In the genomic region with DNA sequence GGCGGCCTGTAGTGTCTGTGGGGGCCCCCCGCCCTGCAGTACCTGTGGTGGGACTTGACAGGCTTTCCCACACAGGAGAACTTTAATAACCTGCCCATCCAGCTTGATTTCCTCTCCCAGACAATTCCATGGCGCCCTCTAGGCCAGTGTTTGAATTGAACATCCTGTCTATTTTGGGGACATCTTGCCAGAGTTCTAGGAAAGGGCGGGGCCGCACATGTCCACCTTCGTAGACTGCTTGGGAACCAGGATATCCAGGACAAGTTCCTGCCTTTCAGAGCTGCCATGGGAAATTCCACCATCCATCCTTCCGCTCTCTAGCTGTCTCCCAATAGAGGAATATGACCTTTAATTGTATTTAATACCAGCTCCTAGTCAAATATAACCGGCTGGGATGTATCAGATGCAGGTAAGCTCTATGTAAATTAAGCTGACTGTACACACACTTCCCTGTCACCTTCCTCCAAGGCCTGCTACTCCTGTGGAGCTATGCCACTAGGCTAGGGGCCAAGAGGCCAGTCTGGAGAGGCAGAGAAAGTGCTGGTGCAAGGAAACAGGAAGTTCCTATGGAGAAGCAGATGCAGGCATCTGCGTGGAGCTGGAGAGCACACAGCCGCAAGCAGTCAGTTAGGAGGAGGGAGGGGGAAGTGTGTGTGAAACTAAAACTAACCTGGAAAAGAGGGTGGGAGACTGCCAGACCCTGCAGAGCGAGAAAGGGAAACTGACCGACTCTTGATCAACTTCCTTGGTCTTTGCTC, we compare ENCODE assay signal across 12 mouse cellular contexts. TPM values are rescaled to one million over a fixed set of nuclear protein-coding genes. Genes with fewer than 3 reads are reported as not detected.
DNase-seq lines count a peak whose midpoint lies in the region; ATAC-seq and TF ChIP-seq lines count a peak whose summit lies in the region.
"Had no signal": no experiment of that assay in that cellular context is flagged by ENCODE, and none has a peak within 500 bp of the region (broad histone marks: within the 10 kb centered on the region; RNA-seq: fewer than 3 reads in every experiment).

No protein-coding gene starts in this region.

- H3K9ac ChIP-seq in embryonic facial prominence, embryonic 11.5 days (replicated peaks; ENCODE audit: low read length), result no peak overlapping the region
- H3K9ac ChIP-seq in hindbrain, postnatal 0 days (replicated peaks; ENCODE audit: low read length), result no peak overlapping the region
- H3K9ac ChIP-seq: hindbrain, embryonic 15.5 days; midbrain, embryonic 15.5 days had no signal

- 74% methylated on average over 12 of the region's 12 CpGs for WGBS in embryonic facial prominence, embryonic 11.5 days
- WGBS in hindbrain, postnatal 0 days, result 87% methylated on average over 12 of the region's 12 CpGs

- peaks cover 1% of the 10 kb centered on the region; the same call in 1 of the 2 replicates for H3K4me1 ChIP-seq in embryonic facial prominence, embryonic 11.5 days (ENCODE audit: control insufficient read depth, insufficient read depth, low read length)
- H3K4me1 ChIP-seq in hindbrain, postnatal 0 days (ENCODE audit: insufficient read depth, low read length), result no peaks in the 10 kb centered on the region
- H3K4me1 ChIP-seq: hindbrain, embryonic 15.5 days; midbrain, embryonic 15.5 days had no signal

- ATAC-seq in embryonic facial prominence, embryonic 11.5 days (replicated peaks; ENCODE audit: insufficient number of reproducible peaks, low FRiP score, low TSS enrichment, low read depth), result no peak
- no peak for ATAC-seq in hindbrain, postnatal 0 days
- ATAC-seq: midbrain, embryonic 15.5 days had no signal

- no peak overlapping the region for H3K27ac ChIP-seq in embryonic facial prominence, embryonic 11.5 days (replicated peaks; ENCODE audit: low read depth, low read length)
- H3K27ac ChIP-seq in hindbrain, postnatal 0 days, result no peak overlapping the region
- H3K27ac ChIP-seq: hindbrain, embryonic 15.5 days; midbrain, embryonic 15.5 days had no signal

- no peaks in the 10 kb centered on the region for H3K27me3 ChIP-seq in embryonic facial prominence, embryonic 11.5 days (ENCODE audit: control insufficient read depth, insufficient read depth, low read length)
- H3K27me3 ChIP-seq in hindbrain, postnatal 0 days (ENCODE audit: insufficient read depth, low read length), result no peaks in the 10 kb centered on the region
- H3K27me3 ChIP-seq: CH12.LX; hindbrain, embryonic 15.5 days; midbrain, embryonic 15.5 days had no signal

- no peak for TF ChIP-seq CTCF in hindbrain, postnatal 0 days (IDR thresholded peaks at IDR 0.05; ENCODE audit: low read depth)

- peak; percentile 20 for DNase-seq in gastrocnemius, postnatal 25 days
- DNase-seq in gastrocnemius, postnatal 4 days (ENCODE audit: low spot score in 2 of 2), result no peak
- DNase-seq in embryonic facial prominence, embryonic 11.5 days (ENCODE audit: low spot score), result peak; percentile 38
- peak; percentile 72 for DNase-seq in kidney, adult 9 months
- DNase-seq in lung, postnatal 14 days, result peak; percentile 56
- no peak for DNase-seq in thymus, postnatal 0 days (ENCODE audit: low spot score)
- no peak for DNase-seq in hindbrain, postnatal 0 days (ENCODE audit: low spot score)
- no peak for DNase-seq in urinary bladder, adult 18-20 months (ENCODE audit: low spot score in 2 of 2)
- DNase-seq: cerebellum, postnatal 10 days had no signal

- H3K4me3 ChIP-seq in embryonic facial prominence, embryonic 11.5 days (ENCODE audit: low read depth, low read length), result no peak overlapping the region
- H3K4me3 ChIP-seq in hindbrain, postnatal 0 days (ENCODE audit: low read length), result no peak overlapping the region
- H3K4me3 ChIP-seq: hindbrain, embryonic 15.5 days; midbrain, embryonic 15.5 days had no signal

- H3K4me2 ChIP-seq in embryonic facial prominence, embryonic 11.5 days (ENCODE audit: low read depth, low read length), result no peak overlapping the region
- no peak overlapping the region for H3K4me2 ChIP-seq in hindbrain, postnatal 0 days (ENCODE audit: low read depth, low read length)
- H3K4me2 ChIP-seq: hindbrain, embryonic 15.5 days; midbrain, embryonic 15.5 days had no signal

- no peaks in the 10 kb centered on the region for H3K9me3 ChIP-seq in embryonic facial prominence, embryonic 11.5 days (replicated peaks; ENCODE audit: control insufficient read depth, low read length)
- no peaks in the 10 kb centered on the region for H3K9me3 ChIP-seq in hindbrain, postnatal 0 days (ENCODE audit: low read length)
- H3K9me3 ChIP-seq: hindbrain, embryonic 15.5 days; midbrain, embryonic 15.5 days had no signal

- H3K36me3 ChIP-seq in embryonic facial prominence, embryonic 11.5 days (replicated peaks; ENCODE audit: control insufficient read depth, insufficient read depth, low read depth, low read length), result no peaks in the 10 kb centered on the region
- H3K36me3 ChIP-seq in hindbrain, postnatal 0 days (ENCODE audit: insufficient read depth, low read length), result peaks cover 25% of the 10 kb centered on the region; the same call in 1 of the 2 replicates

RNA-seq across cellular contexts. Expression of gene B4galt4, which starts 16.2 kb away (rescaled TPM):
- 1 to 10 TPM; 4.0 to 4.4 TPM for total RNA-seq in gastrocnemius, postnatal 25 days (2021)
- total RNA-seq in gastrocnemius, postnatal 4 days (2021), result 1 to 10 TPM; 6.8 to 8.5 TPM
- polyA plus RNA-seq in embryonic facial prominence, embryonic 11.5 days (2014; fragmentation: Nextera tagmentation; extraction: Ambion mirVana), result 39.3 and 39.6 TPM in 2 replicates
- 8.3 and 8.4 TPM in 2 replicates for polyA plus RNA-seq in thymus, postnatal 0 days (2015; fragmentation: Nextera tagmentation; extraction: Ambion mirVana)
- 25.8 and 31.6 TPM in 2 replicates for total RNA-seq in hindbrain, postnatal 0 days (2014; rRNA removed)
- polyA plus RNA-seq in hindbrain, postnatal 0 days (2015; fragmentation: Nextera tagmentation; extraction: Ambion mirVana), result 30.2 and 31.7 TPM in 2 replicates
- total RNA-seq: CH12.LX had no signal

RNA-seq across cellular contexts. Expression of gene Upk1b, which starts 41.8 kb away (rescaled TPM):
- total RNA-seq in gastrocnemius, postnatal 25 days (2021), result not detected
- under 1 TPM in 1 of 2 experiments, not detected in 1; 0.49 TPM for total RNA-seq in gastrocnemius, postnatal 4 days (2021)
- 2.6 and 2.9 TPM in 2 replicates for polyA plus RNA-seq in embryonic facial prominence, embryonic 11.5 days (2014; fragmentation: Nextera tagmentation; extraction: Ambion mirVana)
- polyA plus RNA-seq in thymus, postnatal 0 days (2015; fragmentation: Nextera tagmentation; extraction: Ambion mirVana), result 1.7 and 6.4 TPM in 2 replicates
- 0.54 and 1.2 TPM in 2 replicates for total RNA-seq in hindbrain, postnatal 0 days (2014; rRNA removed)
- 1.7 and 2.0 TPM in 2 replicates for polyA plus RNA-seq in hindbrain, postnatal 0 days (2015; fragmentation: Nextera tagmentation; extraction: Ambion mirVana)
- total RNA-seq: CH12.LX had no signal

RNA-seq across cellular contexts. Expression of gene Arhgap31, which starts 45.2 kb away (rescaled TPM):
- total RNA-seq in gastrocnemius, postnatal 25 days (2021), result 10 to 100 TPM; 11.9 to 14.7 TPM
- total RNA-seq in gastrocnemius, postnatal 4 days (2021), result 10 to 100 TPM; 30.1 to 31.2 TPM
- 8.0 and 9.4 TPM in 2 replicates for polyA plus RNA-seq in embryonic facial prominence, embryonic 11.5 days (2014; fragmentation: Nextera tagmentation; extraction: Ambion mirVana)
- polyA plus RNA-seq in thymus, postnatal 0 days (2015; fragmentation: Nextera tagmentation; extraction: Ambion mirVana), result 3.9 and 5.7 TPM in 2 replicates
- total RNA-seq in hindbrain, postnatal 0 days (2014; rRNA removed), result 12.7 and 14.9 TPM in 2 replicates
- 4.6 and 4.8 TPM in 2 replicates for polyA plus RNA-seq in hindbrain, postnatal 0 days (2015; fragmentation: Nextera tagmentation; extraction: Ambion mirVana)

Comparison
In these comparisons a context has a peak if more than half of its experiments do, and no peak if none do; other contexts are left out.
1. DNase-seq: peak in gastrocnemius, postnatal 25 days (single experiment), embryonic facial prominence, embryonic 11.5 days (single experiment), kidney, adult 9 months (single experiment) and lung, postnatal 14 days (single experiment); none in gastrocnemius, postnatal 4 days (0 of 2), thymus, postnatal 0 days (single experiment), hindbrain, postnatal 0 days (single experiment) and urinary bladder, adult 18-20 months (0 of 2).